Mouse (Mus musculus) intestine, embryonic 16.5 days (tissue): ENCODE data around the gene Popdc2. TPM values are rescaled to one million over a fixed set of nuclear protein-coding genes. Genes with fewer than 3 reads are reported as not detected.

Source experiments
- ATAC-seq: fragments of 200-750 bp; cut with Nextera tagmentation; 2 replicates; pipeline ENCODE4 v1.8.0; 2017; ENCODE audit warnings: moderate TSS enrichment, moderate library complexity
- H3K27ac ChIP-seq: fragments of 300-500 bp; sonication (generic); 2 replicates; pipeline ENCODE4 v1.5.1; 2014; ENCODE audit warnings: mild to moderate bottlenecking, low read length
- H3K27me3 ChIP-seq: fragments of 300-500 bp; sonication (generic); replicated peaks from 2 replicates; pipeline ENCODE4 v1.6.1; 2014; ENCODE audit warnings: low read length, control low read depth, mixed read lengths; ENCODE audit not compliant: control insufficient read depth, insufficient read depth
- H3K36me3 ChIP-seq: fragments of 300-500 bp; sonication (generic); 2 replicates; pipeline ENCODE4 v1.6.1; 2014; ENCODE audit warnings: low read length, control low read depth; ENCODE audit not compliant: control insufficient read depth, insufficient read depth
- H3K4me1 ChIP-seq: fragments of 300-500 bp; sonication (generic); 2 replicates; pipeline ENCODE4 v1.6.1; 2014; ENCODE audit warnings: low read length, control low read depth, mixed read lengths; ENCODE audit not compliant: control insufficient read depth, insufficient read depth
- H3K4me2 ChIP-seq: fragments of 300-500 bp; sonication (generic); 2 replicates; pipeline ENCODE4 v1.6.1; 2014; ENCODE audit warnings: low read depth, low read length, control low read depth
- H3K4me3 ChIP-seq: fragments of 300-500 bp; sonication (generic); 2 replicates; pipeline ENCODE4 v1.5.1; 2014; ENCODE audit warnings: mild to moderate bottlenecking, low read length
- H3K9ac ChIP-seq: fragments of 300-500 bp; sonication (generic); 2 replicates; pipeline ENCODE4 v1.6.1; 2014; ENCODE audit warnings: low read depth, low read length
- H3K9me3 ChIP-seq: fragments of 300-500 bp; sonication (generic); 2 replicates; pipeline ENCODE4 v1.6.1; 2016; ENCODE audit warnings: low read length, control low read depth; ENCODE audit not compliant: control insufficient read depth
- WGBS: fragments of 180-500 bp; shearing (Covaris S2); extraction: QIAGEN DNeasy Blood & Tissue Kit; methylation state at CpG from one replicate; pipeline ENCODE4 v1.1.7; 2014; 5-methylcytosine and 5-hydroxymethylcytosine counted together
- polyA plus RNA-seq: library from polyadenylated mRNA; unstranded; fragments of >200 nt; fragmentation: Nextera tagmentation; extraction: Ambion mirVana; gene quantifications from 2 replicates; pipeline ENCODE4 v1.2.1, GENCODE M21; 2015

Gene Popdc2
- polyA plus RNA-seq, 1 experiment from 2014 or later, result 20.2 TPM

GRCm38 (mm10) chr16:38352031-38352430 is 10.0 kb upstream of the Popdc2 start:
- H3K4me3 ChIP-seq, result no peak overlapping the region
- peaks cover 8% of the 10 kb centered on the region for H3K4me1 ChIP-seq
- no peak overlapping the region for H3K4me2 ChIP-seq
- 0 out of 2 replicates have a peak, but pooled peaks cover 3% of the 10 kb centered on the region for H3K36me3 ChIP-seq
- H3K9me3 ChIP-seq, result no peaks in the 10 kb centered on the region
- no peaks in the 10 kb centered on the region for H3K27me3 ChIP-seq
- ATAC-seq, result no peak
- H3K27ac ChIP-seq, result no peak overlapping the region
- 84% methylated on average over 7 of the region's 7 CpGs for WGBS
- H3K9ac ChIP-seq, result no peak overlapping the region

GRCm38 (mm10) chr16:38352851-38353250 is 9.2 kb upstream of the Popdc2 start:
- Histone ChIP-seq H3K9me3 (no peaks in the 10 kb centered on the region), H3K27ac (no peak overlapping the region), H3K4me2 (no peak overlapping the region), H3K9ac (no peak overlapping the region), H3K27me3 (no peaks in the 10 kb centered on the region), H3K36me3 (0 out of 2 replicates have a peak, but pooled peaks cover 3% of the 10 kb centered on the region), H3K4me1 (peaks cover 6% of the 10 kb centered on the region; the same call in 1 of the 2 replicates), H3K4me3 (no peak overlapping the region)
- no peak for ATAC-seq

- Histone ChIP-seq H3K4me2 (no peak overlapping the region), H3K4me1 (0 out of 2 replicates have a peak, but pooled peaks cover 2% of the 10 kb centered on the region), H3K27ac (no peak overlapping the region), H3K9me3 (no peaks in the 10 kb centered on the region), H3K9ac (no peak overlapping the region), H3K4me3 (no peak overlapping the region), H3K36me3 (0 out of 2 replicates have a peak, but pooled peaks cover 3% of the 10 kb centered on the region), H3K27me3 (no peaks in the 10 kb centered on the region)
- 97% methylated on average over 2 of the region's 2 CpGs for WGBS
- ATAC-seq, result no peak
Measured at GRCm38 (mm10) chr16:38353642-38354041, 8.4 kb upstream of the Popdc2 start.

- 63% methylated on average over 5 of the region's 5 CpGs for WGBS
- no peak for ATAC-seq
- H3K9ac ChIP-seq, result no peak overlapping the region
- 0 out of 2 replicates have a peak, but pooled peaks cover 2% of the 10 kb centered on the region for H3K4me1 ChIP-seq
- H3K27ac ChIP-seq, result no peak overlapping the region
- H3K27me3 ChIP-seq, result no peaks in the 10 kb centered on the region
- H3K4me2 ChIP-seq, result no peak overlapping the region
- 0 out of 2 replicates have a peak, but pooled peaks cover 3% of the 10 kb centered on the region for H3K36me3 ChIP-seq
- H3K4me3 ChIP-seq, result no peak overlapping the region
- H3K9me3 ChIP-seq, result no peaks in the 10 kb centered on the region
Measured at GRCm38 (mm10) chr16:38354185-38354913, 7.7 kb upstream of the Popdc2 start.

- Histone ChIP-seq H3K36me3 (no peaks in the 10 kb centered on the region), H3K4me2 (no peak overlapping the region), H3K9me3 (no peaks in the 10 kb centered on the region), H3K4me1 (peaks cover 11% of the 10 kb centered on the region), H3K4me3 (no peak overlapping the region), H3K27ac (no peak overlapping the region), H3K9ac (no peak overlapping the region), H3K27me3 (no peaks in the 10 kb centered on the region)
- WGBS, result 90% methylated on average over 6 of the region's 6 CpGs
- ATAC-seq, result no peak
Measured at GRCm38 (mm10) chr16:38358256-38358812, 3.7 kb upstream of the Popdc2 start.

GRCm38 (mm10) chr16:38359241-38359640 is 2.8 kb upstream of the Popdc2 start:
- Histone ChIP-seq H3K27ac (no peak overlapping the region), H3K4me2 (no peak overlapping the region), H3K36me3 (no peaks in the 10 kb centered on the region), H3K4me1 (peaks cover 11% of the 10 kb centered on the region), H3K9ac (no peak overlapping the region), H3K9me3 (no peaks in the 10 kb centered on the region), H3K27me3 (no peaks in the 10 kb centered on the region), H3K4me3 (no peak overlapping the region)
- 92% methylated on average over 2 of the region's 2 CpGs for WGBS
- ATAC-seq, result no peak

- Histone ChIP-seq H3K27me3 (no peaks in the 10 kb centered on the region), H3K36me3 (no peaks in the 10 kb centered on the region), H3K9me3 (no peaks in the 10 kb centered on the region), H3K4me2 (no peak overlapping the region), H3K27ac (no peak overlapping the region), H3K4me1 (peaks cover 11% of the 10 kb centered on the region), H3K4me3 (no peak overlapping the region), H3K9ac (no peak overlapping the region)
- 73% methylated on average over 3 of the region's 3 CpGs for WGBS
- no peak for ATAC-seq
Measured at GRCm38 (mm10) chr16:38359857-38360256, 2.2 kb upstream of the Popdc2 start.

GRCm38 (mm10) chr16:38360317-38360716 is 1.7 kb upstream of the Popdc2 start:
- no peak overlapping the region for H3K27ac ChIP-seq
- WGBS, result 47% methylated on average over 2 of the region's 2 CpGs
- no peak overlapping the region for H3K4me3 ChIP-seq
- H3K4me1 ChIP-seq, result peaks cover 11% of the 10 kb centered on the region
- H3K36me3 ChIP-seq, result no peaks in the 10 kb centered on the region
- H3K27me3 ChIP-seq, result no peaks in the 10 kb centered on the region
- H3K9ac ChIP-seq, result no peak overlapping the region
- H3K4me2 ChIP-seq, result no peak overlapping the region
- H3K9me3 ChIP-seq, result no peaks in the 10 kb centered on the region
- ATAC-seq, result no peak

GRCm38 (mm10) chr16:38362493-38363255 is 665 bp downstream of the Popdc2 start:
- Histone ChIP-seq H3K4me1 (peaks cover 11% of the 10 kb centered on the region), H3K27ac (peak overlapping the region; percentile 40), H3K9ac (peak overlapping the region; percentile 54), H3K9me3 (no peaks in the 10 kb centered on the region), H3K27me3 (no peaks in the 10 kb centered on the region), H3K4me3 (peak overlapping the region; percentile 41), H3K36me3 (no peaks in the 10 kb centered on the region), H3K4me2 (peak overlapping the region; percentile 35)
- WGBS, result 60% methylated on average over 20 of the region's 20 CpGs
- ATAC-seq, result 0 out of 2 replicates have a peak, but pooled peaks have one; percentile 31
